Mouse (Mus musculus): ENCODE data around the gene Siglecf. TPM values are rescaled to one million over a fixed set of nuclear protein-coding genes. Genes with fewer than 3 reads are reported as not detected.
A peak's percentile ranks its signal among the peaks of the same experiment; 100 is the strongest.

The Siglecf gene
- polyA plus RNA-seq, 1 experiment: 1.3 TPM

GRCm38 (mm10) chr7:43353758-43354157 lies 2.6 kb downstream of the Siglecf start:
- Histone ChIP-seq H3K9me3 (replicated peaks; ENCODE audit: control insufficient read depth, insufficient read depth, low read length, poor library complexity, severe bottlenecking) (no peaks in the 10 kb centered on the region), H3K27me3 (ENCODE audit: control insufficient read depth, insufficient read depth, low read length, poor library complexity, severe bottlenecking) (no peaks in the 10 kb centered on the region), H3K9ac (ENCODE audit: low read depth, poor library complexity, severe bottlenecking) (no peak overlapping the region), H3K27ac (ENCODE audit: insufficient read depth, low read length) (no peak overlapping the region), H3K36me3 (ENCODE audit: control insufficient read depth, insufficient read depth, low read length, poor library complexity, severe bottlenecking) (no peaks in the 10 kb centered on the region), H3K4me3 (ENCODE audit: low read depth, low read length) (no peak overlapping the region), H3K4me1 (ENCODE audit: control insufficient read depth, insufficient read depth, low read length) (peaks cover 2% of the 10 kb centered on the region)
- TF ChIP-seq EP300 (IDR thresholded peaks at IDR 0.05; ENCODE audit: insufficient read depth, low read depth, low read length): no peak
- TF ChIP-seq CTCF (IDR thresholded peaks at IDR 0.05; ENCODE audit: low read depth, low read length): no peak
- TF ChIP-seq POLR2A (IDR thresholded peaks at IDR 0.05; ENCODE audit: insufficient read depth, low read length): no peak

GRCm38 (mm10) chr7:43354893-43355835 lies 4.0 kb downstream of the Siglecf start:
- Histone ChIP-seq H3K9ac (ENCODE audit: low read depth, poor library complexity, severe bottlenecking) (no peak overlapping the region), H3K4me3 (ENCODE audit: low read depth, low read length) (no peak overlapping the region; the same call in 1 of the 2 replicates), H3K36me3 (ENCODE audit: control insufficient read depth, insufficient read depth, low read length, poor library complexity, severe bottlenecking) (no peaks in the 10 kb centered on the region), H3K4me1 (ENCODE audit: control insufficient read depth, insufficient read depth, low read length) (no peaks in the 10 kb centered on the region), H3K27me3 (ENCODE audit: control insufficient read depth, insufficient read depth, low read length, poor library complexity, severe bottlenecking) (no peaks in the 10 kb centered on the region), H3K9me3 (replicated peaks; ENCODE audit: control insufficient read depth, insufficient read depth, low read length, poor library complexity, severe bottlenecking) (no peaks in the 10 kb centered on the region), H3K27ac (ENCODE audit: insufficient read depth, low read length) (no peak overlapping the region)
- TF ChIP-seq POLR2A (IDR thresholded peaks at IDR 0.05; ENCODE audit: insufficient read depth, low read length) (no peak), CTCF (IDR thresholded peaks at IDR 0.05; ENCODE audit: low read depth, low read length) (no peak), EP300 (IDR thresholded peaks at IDR 0.05; ENCODE audit: insufficient read depth, low read depth, low read length) (no peak)

- Histone ChIP-seq H3K9me3 (replicated peaks; ENCODE audit: control insufficient read depth, insufficient read depth, low read length, poor library complexity, severe bottlenecking) (no peaks in the 10 kb centered on the region), H3K36me3 (ENCODE audit: control insufficient read depth, insufficient read depth, low read length, poor library complexity, severe bottlenecking) (no peaks in the 10 kb centered on the region), H3K4me1 (ENCODE audit: control insufficient read depth, insufficient read depth, low read length) (no peaks in the 10 kb centered on the region), H3K27ac (ENCODE audit: insufficient read depth, low read length) (no peak overlapping the region), H3K27me3 (ENCODE audit: control insufficient read depth, insufficient read depth, low read length, poor library complexity, severe bottlenecking) (no peaks in the 10 kb centered on the region), H3K9ac (ENCODE audit: low read depth, poor library complexity, severe bottlenecking) (no peak overlapping the region), H3K4me3 (ENCODE audit: low read depth, low read length) (no peak overlapping the region)
- no peak for TF ChIP-seq POLR2A (IDR thresholded peaks at IDR 0.05; ENCODE audit: insufficient read depth, low read length)
- no peak for TF ChIP-seq CTCF (IDR thresholded peaks at IDR 0.05; ENCODE audit: low read depth, low read length)
- TF ChIP-seq EP300 (IDR thresholded peaks at IDR 0.05; ENCODE audit: insufficient read depth, low read depth, low read length): no peak
Measured at GRCm38 (mm10) chr7:43358556-43358955, 7.4 kb downstream of the Siglecf start.

- Histone ChIP-seq H3K9me3 (replicated peaks; ENCODE audit: control insufficient read depth, insufficient read depth, low read length, poor library complexity, severe bottlenecking) (no peaks in the 10 kb centered on the region), H3K4me3 (ENCODE audit: low read depth, low read length) (no peak overlapping the region), H3K36me3 (ENCODE audit: control insufficient read depth, insufficient read depth, low read length, poor library complexity, severe bottlenecking) (no peaks in the 10 kb centered on the region), H3K27me3 (ENCODE audit: control insufficient read depth, insufficient read depth, low read length, poor library complexity, severe bottlenecking) (no peaks in the 10 kb centered on the region), H3K9ac (ENCODE audit: low read depth, poor library complexity, severe bottlenecking) (no peak overlapping the region), H3K4me1 (ENCODE audit: control insufficient read depth, insufficient read depth, low read length) (no peaks in the 10 kb centered on the region), H3K27ac (ENCODE audit: insufficient read depth, low read length) (no peak overlapping the region)
- TF ChIP-seq POLR2A (IDR thresholded peaks at IDR 0.05; ENCODE audit: insufficient read depth, low read length): no peak
- TF ChIP-seq EP300 (IDR thresholded peaks at IDR 0.05; ENCODE audit: insufficient read depth, low read depth, low read length): no peak
- TF ChIP-seq CTCF (IDR thresholded peaks at IDR 0.05; ENCODE audit: low read depth, low read length): no peak
Measured at GRCm38 (mm10) chr7:43361442-43361841, 10.3 kb downstream of the Siglecf start.

GRCm38 (mm10) chr7:43362021-43362420 lies 10.9 kb downstream of the Siglecf start:
- Histone ChIP-seq H3K9ac (ENCODE audit: low read depth, poor library complexity, severe bottlenecking) (no peak overlapping the region), H3K4me1 (ENCODE audit: control insufficient read depth, insufficient read depth, low read length) (no peaks in the 10 kb centered on the region), H3K27ac (ENCODE audit: insufficient read depth, low read length) (no peak overlapping the region), H3K27me3 (ENCODE audit: control insufficient read depth, insufficient read depth, low read length, poor library complexity, severe bottlenecking) (no peaks in the 10 kb centered on the region), H3K36me3 (ENCODE audit: control insufficient read depth, insufficient read depth, low read length, poor library complexity, severe bottlenecking) (no peaks in the 10 kb centered on the region), H3K9me3 (replicated peaks; ENCODE audit: control insufficient read depth, insufficient read depth, low read length, poor library complexity, severe bottlenecking) (no peaks in the 10 kb centered on the region), H3K4me3 (ENCODE audit: low read depth, low read length) (no peak overlapping the region)
- TF ChIP-seq CTCF (IDR thresholded peaks at IDR 0.05; ENCODE audit: low read depth, low read length): no peak
- TF ChIP-seq POLR2A (IDR thresholded peaks at IDR 0.05; ENCODE audit: insufficient read depth, low read length): no peak
- no peak for TF ChIP-seq EP300 (IDR thresholded peaks at IDR 0.05; ENCODE audit: insufficient read depth, low read depth, low read length)

GRCm38 (mm10) chr7:43378226-43378625 lies 27.1 kb downstream of the Siglecf start:
- H3K4me1 ChIP-seq (ENCODE audit: control insufficient read depth, insufficient read depth, low read length): no peaks in the 10 kb centered on the region
- H3K27me3 ChIP-seq (ENCODE audit: control insufficient read depth, insufficient read depth, low read length, poor library complexity, severe bottlenecking): no peaks in the 10 kb centered on the region
- no peak overlapping the region for H3K4me3 ChIP-seq (ENCODE audit: low read depth, low read length)
- no peaks in the 10 kb centered on the region for H3K36me3 ChIP-seq (ENCODE audit: control insufficient read depth, insufficient read depth, low read length, poor library complexity, severe bottlenecking)
- no peak for TF ChIP-seq POLR2A (IDR thresholded peaks at IDR 0.05; ENCODE audit: insufficient read depth, low read length)
- TF ChIP-seq CTCF (IDR thresholded peaks at IDR 0.05; ENCODE audit: low read depth, low read length): peak; percentile 3
- H3K9me3 ChIP-seq (replicated peaks; ENCODE audit: control insufficient read depth, insufficient read depth, low read length, poor library complexity, severe bottlenecking): no peaks in the 10 kb centered on the region
- no peak overlapping the region for H3K27ac ChIP-seq (ENCODE audit: insufficient read depth, low read length)
- no peak overlapping the region for H3K9ac ChIP-seq (ENCODE audit: low read depth, poor library complexity, severe bottlenecking)

Data from ES-Bruce4 (cell line).